Mouse (Mus musculus): ENCODE data around the gene Dnajb1.

Dnajb1 gene

GRCm38 (mm10) chr8:83656484-83657246, 48.7 kb downstream of the Dnajb1 start:
- DNase-seq (ENCODE audit: low spot score): no peak

- DNase-seq (ENCODE audit: low spot score): no peak
These were observed 52.6 kb downstream of the Dnajb1 start for GRCm38 (mm10) chr8:83660545-83660944.

- DNase-seq (ENCODE audit: low spot score): no peak
These were observed 53.1 kb downstream of the Dnajb1 start for GRCm38 (mm10) chr8:83660995-83661680.
